Mouse (Mus musculus): ENCODE results near the gene Dclk1.

The Dclk1 gene

DNA sequence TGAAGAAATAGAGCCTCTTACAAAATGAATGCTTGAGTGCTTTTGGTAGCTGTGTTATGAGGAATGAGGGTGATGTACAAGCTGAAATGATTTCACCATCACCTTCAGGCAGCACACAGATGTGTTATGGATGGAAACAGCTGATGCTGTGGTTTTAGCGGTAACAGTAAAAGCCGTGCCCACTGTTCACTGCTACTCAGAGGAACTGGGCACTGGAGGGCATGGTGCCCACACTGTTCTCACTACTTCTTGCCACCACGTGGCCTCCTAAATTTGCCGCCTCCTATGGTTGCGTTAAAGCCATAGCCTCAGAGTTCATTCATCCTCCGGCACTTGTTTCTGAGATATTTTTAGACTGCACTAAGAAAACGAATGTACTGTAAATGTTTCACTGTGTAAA lies 18.0 kb downstream of the Dclk1 start:
- DNase-seq (ENCODE audit: low spot score) = no peak

DNA sequence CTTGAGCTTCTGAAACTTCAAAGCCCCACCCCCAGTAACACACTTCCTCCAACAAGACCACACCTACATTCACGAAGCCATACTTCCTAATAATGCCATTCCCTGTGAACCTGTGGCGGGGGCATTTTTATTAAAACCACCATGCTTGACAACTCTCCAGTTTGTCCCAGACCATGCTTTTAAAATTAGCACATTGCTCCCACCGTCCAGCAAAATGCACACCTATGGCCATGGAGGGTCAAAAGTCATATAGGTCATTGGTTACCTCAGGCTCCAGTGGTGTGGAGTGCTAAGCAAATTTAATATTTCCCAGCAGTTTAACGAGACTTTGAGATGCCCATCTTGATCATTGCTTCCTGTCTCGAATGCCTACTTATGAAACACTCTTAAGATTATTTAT lies 23.9 kb downstream of the Dclk1 start:
- DNase-seq (ENCODE audit: low spot score) = no peak

DNA sequence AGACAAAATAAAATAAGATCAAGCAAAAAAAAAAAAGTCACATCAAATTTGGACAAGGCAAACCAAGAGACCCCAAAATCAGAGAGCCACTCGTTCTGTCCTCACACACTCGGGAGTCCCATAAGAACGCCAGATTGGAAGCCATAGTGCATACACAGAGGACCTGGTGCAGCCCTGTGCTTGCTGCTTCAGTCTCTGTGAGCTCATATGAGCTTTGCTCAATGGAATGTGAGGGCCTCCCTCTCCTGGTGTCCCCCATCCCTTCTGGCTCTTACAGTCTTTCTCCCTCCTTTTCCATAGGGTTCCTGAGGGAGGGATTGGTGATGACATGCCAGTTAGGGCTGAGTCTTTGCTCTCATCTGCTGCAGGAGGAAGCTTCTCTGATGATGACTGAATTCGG lies 27.6 kb downstream of the Dclk1 start:
- no peak for DNase-seq (ENCODE audit: low spot score)

DNA sequence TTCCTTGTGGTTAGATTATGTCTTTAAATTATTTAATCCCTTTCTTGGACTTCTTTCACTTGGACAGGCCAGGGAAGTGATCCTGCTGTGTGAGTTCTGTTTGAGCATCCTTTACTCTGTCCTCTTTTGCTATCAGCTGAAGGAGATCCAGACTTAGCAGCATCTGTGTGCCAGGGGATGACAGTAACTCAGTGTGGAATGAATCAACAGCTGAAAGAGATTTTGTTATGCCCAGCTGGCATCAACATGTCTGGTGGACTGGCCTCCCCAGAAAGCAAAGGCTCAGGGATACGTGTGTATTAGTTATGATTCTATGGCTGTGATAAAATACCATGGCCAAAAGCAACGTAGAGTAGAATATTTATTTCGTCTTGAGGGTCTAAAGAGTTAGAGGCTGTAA lies 28.2 kb downstream of the Dclk1 start:
- no peak for DNase-seq (ENCODE audit: low spot score)

DNA sequence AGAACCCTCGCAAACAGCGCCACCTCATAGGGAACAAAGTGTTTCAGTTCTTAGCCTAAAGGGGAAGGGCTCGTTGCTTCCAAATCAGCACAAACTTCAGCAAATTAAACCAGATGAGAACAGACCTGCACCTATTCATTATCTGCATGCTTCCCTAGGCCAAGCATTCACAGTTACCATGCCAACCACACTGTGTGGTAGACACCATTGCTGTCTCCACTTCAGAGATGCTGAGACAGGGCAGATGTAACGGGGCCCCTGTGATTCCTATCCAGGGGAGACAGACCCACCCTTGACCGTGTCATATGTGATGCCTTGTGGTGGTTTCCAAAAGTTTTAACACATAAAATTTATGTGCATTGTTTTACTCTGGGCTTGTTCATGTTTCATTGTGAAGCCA lies 28.8 kb downstream of the Dclk1 start:
- no peak for DNase-seq (ENCODE audit: low spot score)

DNA sequence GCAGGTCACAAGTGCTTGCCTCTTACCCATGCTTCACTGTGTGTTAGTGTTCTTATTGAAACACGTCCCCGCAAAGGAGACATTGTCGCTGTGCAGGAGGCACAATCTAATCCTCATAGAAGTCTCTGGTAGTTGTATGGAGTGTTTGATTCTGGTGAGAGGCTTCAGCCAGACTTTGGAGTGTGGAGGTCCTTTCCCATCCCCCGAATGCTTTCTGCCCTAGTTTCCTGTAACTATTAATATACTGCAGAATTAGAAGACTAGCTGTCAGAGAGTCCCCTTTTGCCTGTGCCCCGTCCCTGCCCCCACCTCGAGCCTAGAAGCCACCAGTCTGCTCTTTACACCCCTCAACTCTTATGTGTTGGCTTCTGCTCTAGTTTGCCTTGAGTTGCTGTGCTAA lies 30.4 kb downstream of the Dclk1 start:
- DNase-seq (ENCODE audit: low spot score) = no peak

DNA sequence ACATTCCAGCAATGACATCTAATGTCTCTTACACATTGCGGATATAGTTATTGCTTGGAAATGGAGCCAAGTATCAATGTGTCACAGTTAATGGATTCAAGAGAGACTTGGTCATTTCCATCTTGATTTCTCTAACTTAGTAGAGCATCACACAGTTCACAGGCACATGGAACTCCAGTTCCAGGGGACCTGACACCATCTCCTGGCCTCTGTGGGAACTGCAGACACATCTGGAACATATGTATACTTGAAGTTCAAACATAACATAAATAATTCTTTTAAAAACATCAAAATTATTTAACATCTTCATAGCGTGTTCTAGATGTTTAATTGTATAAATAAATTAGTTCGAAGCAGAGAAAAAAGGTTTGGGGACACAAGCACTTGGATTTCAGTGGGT lies 34.3 kb downstream of the Dclk1 start:
- DNase-seq (ENCODE audit: low spot score) = no peak

DNA sequence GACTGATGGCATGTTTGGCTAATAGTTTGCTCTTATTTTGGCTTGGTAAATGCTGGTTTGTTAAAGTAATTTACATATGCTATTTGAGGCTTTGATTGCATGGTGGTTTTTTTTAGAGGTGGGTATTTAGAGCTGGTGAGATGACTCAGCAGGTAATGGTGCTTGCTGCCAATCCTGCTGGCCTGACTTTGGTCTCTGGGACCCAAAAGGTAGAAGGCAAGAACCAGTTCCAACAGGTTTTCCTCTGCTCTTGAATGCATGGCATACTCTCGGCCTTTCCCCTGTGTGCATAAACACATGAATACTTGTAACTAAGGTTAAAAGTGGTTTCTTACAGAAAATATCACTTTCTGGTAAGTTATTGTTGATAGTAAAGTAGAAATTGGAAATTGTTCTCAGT lies 34.7 kb downstream of the Dclk1 start:
- DNase-seq (ENCODE audit: low spot score) = no peak

DNA sequence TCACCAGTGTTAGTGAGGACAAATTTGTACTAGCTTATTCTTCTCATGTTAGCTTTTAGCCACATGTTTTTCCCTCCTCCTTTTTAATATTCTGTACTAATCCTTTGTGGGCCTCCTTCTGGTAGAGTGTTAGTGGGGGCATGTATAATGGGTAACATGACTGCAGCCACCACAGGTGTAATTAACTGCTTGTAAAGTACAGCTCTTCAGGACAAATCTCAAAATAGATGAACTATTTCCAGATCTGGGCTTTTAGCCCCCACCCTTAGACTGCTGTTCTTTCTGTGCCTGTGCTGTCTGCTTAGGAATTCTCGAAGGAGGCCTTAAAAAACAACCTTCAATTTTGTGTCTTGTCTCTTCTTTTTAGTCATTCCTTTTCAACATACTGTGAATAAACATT lies 35.7 kb downstream of the Dclk1 start:
- no peak for DNase-seq (ENCODE audit: low spot score)

DNA sequence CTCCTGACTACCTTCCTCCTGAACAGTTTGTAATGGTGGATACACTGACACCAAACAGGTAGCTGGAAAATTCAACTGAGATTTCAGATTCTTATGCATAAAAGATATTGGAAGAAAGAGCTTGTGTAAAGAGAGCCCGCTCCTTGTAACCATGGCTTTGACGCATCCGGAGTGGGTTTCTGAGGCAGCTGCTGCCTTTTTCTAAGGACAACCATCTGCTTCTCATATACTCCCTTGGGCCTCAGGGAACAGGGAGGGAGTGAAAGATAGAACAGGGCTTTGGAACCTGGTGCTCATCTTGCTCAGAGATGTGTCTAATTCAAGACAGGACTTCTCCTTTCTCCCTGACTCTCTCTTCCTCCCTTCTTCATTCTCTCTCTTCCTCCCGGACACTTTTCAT lies 37.8 kb downstream of the Dclk1 start:
- DNase-seq (ENCODE audit: low spot score) = no peak

DNA sequence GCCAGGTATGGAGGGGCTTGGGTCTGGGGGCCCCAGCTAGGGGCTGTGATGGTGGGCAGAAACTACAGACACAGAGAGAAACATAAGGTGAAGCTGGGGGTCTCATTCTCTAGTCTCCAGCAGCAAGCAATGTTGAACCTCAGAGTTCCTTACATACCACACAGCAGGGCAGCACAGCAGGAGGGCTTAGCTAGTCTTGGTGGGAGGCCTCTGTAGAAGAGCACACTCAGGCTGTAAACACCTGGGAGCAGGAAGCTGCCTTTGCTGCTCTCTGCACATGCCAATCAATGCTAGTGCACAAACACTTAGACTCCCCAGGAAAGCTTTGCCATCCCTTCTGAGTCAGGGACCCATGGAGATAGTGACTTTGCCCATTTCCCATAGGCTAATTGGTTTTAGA lies 38.3 kb downstream of the Dclk1 start:
- no peak for DNase-seq (ENCODE audit: low spot score)

DNA sequence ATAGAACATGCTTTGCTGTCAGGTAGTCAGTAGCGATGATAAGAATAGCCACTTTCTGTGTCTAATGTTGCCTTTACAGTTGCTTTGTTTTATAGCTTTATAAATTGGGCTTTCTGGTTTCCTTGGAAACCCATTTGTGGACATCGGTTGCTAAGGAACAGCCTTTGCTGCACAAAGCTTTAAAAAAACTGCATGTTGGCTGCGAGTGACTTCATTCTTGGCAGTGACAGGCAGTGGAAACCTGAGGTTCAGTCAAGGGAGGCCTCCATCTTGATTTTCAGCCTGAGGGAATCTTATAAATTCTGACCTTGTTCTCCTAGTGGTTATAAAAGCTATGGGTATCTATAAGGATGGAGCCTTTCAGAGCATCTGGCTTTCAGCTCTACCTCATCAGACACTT lies 42.1 kb downstream of the Dclk1 start:
- no peak for DNase-seq (ENCODE audit: low spot score)

DNA sequence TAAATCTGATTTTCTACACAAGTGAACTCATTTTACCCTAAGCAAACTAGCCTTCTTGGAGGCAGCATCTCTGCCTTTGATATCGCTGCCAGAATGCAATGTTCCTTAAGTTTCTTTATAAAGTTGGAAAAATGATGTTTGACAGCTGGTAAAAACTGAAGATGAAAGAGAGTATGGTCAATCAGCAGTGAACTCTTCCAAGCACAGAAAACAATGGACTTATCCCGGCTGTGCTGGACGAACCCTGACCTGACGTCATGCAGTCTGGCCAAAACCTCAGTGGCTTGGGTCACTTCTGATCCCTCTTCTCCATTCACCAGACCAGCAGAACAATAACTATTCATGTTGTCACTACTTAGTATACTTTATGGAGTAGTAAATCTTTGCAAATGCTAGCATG lies 46.6 kb downstream of the Dclk1 start:
- no peak for DNase-seq (ENCODE audit: low spot score)

DNA sequence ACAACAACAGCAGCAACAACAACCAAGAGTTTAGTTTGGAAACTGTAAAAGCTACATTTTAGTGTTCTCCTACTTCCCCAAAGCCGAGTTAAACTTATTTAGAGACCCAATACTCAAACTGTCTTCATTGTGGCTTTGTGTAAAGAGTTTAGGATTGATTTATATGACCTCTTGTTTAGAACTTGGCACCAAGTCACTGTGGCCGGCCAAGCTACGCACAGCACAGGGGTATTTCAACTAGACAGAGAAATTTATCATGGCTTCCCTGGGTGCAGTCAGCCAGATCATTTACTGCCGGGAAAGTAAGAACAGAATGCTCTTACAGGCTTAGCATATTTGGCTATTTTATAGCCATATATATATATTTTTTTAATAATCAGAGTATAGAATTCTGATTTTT lies 49.8 kb downstream of the Dclk1 start:
- DNase-seq (ENCODE audit: low spot score) = no peak

DNA sequence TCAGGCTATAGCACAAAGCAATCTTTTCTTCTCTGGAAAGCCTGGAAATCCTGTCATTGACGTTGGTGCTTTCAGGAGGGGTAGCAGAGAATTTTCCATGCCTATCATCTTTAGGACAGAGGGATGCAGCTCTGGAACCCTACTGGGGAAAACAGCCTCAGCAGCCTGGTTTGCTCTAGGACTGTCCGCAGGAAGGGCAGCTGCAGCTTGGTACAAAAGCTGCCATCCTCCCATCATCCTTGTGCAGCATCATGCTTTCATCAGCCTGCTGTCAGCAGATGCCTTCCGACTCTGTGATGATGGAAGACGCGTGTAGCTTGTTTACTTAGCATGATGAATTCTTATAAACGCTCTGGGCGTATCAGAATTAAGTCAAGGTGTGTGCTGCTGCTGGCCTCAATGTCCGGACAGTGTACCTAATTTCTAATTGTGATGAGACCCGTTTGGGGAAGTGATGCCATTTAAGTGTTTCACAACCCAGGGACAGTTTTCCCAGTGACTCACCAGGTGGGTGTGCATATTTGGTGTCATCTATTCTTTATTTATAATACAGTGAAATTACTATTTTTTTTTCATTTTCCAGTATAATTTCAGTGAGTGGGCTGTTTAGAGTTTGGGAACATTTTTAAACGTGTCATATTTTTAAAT lies 50.7 kb downstream of the Dclk1 start:
- DNase-seq (ENCODE audit: low spot score) = no peak

DNA sequence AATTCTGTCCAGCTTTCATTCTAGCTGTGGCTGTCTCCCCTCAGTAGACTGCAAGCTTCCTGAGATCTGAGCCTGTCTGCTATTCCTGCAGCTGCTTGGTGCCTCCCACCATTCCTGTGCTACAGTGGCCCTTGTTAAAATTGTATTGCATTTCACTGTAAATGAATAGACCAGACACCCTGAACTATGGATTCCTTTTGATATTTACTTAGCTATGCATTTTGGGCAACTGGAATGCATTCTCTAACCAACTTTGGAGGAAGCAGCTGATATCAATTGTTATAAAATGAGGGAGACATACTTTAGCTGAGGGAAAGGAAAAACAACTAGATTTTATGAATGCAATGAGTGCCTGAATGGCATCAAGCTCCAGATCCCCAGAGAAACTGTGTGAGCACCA lies 63.5 kb downstream of the Dclk1 start:
- no peak for DNase-seq (ENCODE audit: low spot score)

DNA sequence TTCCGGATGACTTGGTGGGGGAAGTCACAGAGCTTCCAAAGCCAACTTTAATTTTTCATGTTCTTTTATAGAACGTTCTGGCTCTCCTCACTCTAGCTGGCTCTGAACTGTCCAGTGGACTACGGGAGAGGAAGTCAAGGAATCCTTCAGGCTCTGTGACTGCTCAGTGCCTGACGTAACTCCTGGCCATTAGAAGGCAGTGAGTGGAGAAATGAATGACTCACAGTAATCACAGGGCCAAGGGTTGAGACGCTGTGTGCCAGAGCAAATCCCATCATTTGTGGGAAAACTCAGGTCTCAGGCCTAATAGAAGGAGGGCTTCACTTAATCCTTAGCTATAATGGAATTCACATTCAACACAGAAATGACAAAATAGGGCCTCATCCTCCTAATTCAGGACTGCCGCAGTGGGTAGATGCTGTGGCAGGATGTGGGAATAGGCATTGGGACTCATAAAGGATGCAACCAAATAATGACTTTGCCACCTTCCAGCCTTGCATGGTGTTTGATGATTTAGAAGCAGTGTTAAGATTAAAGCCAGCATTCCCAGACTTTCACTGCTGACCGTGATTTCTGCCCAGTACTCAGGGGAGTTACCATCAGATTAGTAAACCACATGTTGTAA lies 65.5 kb downstream of the Dclk1 start:
- DNase-seq (ENCODE audit: low spot score) = no peak

DNA sequence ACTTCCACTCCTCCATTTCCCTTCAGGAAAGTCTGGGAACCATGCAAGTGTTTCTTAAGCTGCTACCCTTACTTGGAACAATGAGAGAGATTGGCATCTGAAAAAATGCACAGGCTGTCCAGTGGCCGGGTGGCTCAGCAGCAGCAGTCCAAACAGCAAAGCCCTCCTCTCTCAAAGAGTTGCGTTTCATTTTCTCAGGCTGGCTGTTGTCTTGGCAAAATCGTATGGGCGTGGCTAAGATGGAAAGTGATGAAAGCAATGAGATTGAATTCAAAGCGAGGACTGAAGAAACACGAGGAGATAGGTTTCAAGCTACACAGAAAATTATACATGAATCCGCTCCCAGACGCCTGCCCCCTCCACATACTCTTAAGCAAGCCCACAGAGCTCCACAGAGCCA lies 67.8 kb downstream of the Dclk1 start:
- DNase-seq (ENCODE audit: low spot score) = no peak

DNA sequence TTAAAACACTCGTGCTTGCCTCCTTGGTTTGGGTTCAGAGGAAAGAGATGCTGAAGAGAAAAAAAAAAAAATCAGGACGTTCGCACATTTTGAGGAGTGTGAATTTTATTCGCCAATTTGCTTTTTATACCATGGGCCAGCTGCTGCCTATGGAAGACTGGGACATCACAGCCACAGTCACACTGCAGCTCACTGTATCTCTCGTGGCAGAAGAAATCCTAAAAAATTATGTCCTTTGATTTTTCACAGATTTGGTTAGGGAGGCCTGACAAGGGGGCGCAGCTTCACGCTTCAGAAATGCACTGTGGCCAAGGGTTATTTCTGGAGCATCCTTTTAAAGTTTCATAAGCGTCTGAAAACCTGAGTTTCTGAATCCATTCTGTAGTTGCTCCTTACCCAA lies 73.7 kb downstream of the Dclk1 start:
- DNase-seq (ENCODE audit: low spot score) = no peak

DNA sequence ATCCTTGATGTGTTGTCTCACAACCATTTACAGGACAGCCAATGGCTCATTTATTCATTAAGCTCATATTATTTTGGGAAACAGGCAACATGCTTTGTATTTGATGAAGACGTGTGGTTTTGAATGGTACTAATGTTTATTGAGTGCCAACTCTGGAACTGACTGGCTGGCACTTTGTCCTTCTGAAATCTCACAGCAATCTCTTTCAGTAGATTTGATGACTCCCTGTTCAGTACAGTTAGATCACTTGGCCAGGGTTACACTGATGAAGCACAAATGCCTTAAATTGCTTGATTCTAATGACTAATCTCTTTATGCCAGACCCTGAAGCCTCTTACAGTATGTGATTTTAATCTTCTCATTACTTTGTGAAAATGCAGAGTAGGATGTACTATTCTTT lies 75.9 kb downstream of the Dclk1 start:
- no peak for DNase-seq (ENCODE audit: low spot score)

DNA sequence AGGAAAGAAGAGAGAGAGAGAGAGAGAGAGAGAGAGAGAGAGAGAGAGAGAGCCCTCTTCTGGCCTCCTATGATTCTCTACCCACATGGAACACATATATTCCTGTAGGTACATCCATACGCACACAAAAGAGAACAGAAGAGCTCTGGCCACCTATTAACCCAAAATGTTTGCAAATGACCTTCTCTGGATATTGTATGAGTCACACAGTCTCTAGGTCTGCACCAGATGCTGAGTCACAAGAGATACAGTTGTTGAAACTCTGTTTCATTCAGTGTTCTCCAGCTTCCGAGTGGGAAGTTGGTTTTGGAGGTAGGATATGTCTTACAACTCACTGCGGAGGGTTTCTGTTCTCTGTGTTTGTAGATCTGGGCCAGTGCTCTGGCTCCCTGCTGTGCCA lies 78.4 kb downstream of the Dclk1 start:
- DNase-seq (ENCODE audit: low spot score) = no peak

DNA sequence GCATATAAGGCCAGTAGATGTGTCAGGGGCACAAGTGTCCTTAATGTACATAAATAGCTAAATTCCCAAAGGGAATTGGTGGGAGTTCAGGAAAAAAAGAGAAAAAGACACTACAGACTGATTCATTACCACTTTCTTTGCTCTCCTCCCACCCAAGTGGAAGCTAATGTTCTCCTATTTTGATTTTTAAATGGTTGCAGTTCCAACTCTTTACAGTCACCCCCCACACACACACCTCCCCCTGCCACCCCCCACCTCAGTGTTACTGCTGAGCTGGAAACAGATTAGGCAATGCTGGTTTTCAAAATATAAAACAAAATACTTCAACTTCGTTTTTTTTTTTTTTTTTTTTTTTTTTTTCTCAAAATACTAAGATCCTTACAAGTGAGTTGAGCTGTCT lies 81.9 kb downstream of the Dclk1 start:
- DNase-seq (ENCODE audit: low spot score) = no peak

DNA sequence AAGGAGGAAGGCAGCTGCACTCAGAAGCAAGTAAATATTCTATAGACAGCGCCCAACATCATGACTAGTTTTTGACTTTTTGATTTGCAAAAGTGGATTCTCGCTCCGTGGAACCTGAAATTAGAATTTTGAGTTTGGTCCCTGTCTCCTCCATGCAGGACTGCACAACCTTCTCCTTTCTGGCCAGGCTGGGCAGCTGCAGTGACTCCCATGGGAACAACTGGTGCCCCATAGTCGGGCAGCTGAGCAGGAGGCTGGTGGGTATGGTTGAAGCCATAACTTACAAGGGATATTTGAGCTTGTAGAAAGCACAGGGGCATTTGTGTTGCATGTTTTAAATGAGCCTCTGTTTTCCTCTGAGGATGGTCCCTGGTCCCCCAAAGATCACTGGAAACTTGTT lies 88.3 kb downstream of the Dclk1 start:
- no peak for DNase-seq (ENCODE audit: low spot score)

DNA sequence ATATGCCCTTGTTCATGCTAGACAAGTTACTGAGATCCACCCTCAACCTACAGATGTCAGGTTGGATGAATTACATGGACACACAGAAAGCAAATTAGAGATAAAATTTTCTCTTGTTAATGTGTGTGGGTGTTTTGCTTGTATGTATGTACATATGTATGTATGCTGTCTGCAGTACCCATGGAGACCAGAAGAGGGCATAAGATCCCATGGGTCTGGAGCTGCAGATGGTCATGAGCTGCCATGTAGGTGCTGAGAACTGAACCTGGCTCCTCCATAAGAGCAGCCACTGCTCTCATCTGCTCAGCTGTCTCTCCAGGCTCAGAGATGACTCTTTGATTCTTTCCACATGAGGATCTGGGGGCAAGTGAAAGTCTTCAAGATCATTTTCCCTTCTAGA lies 89.5 kb downstream of the Dclk1 start:
- DNase-seq (ENCODE audit: low spot score) = no peak

DNA sequence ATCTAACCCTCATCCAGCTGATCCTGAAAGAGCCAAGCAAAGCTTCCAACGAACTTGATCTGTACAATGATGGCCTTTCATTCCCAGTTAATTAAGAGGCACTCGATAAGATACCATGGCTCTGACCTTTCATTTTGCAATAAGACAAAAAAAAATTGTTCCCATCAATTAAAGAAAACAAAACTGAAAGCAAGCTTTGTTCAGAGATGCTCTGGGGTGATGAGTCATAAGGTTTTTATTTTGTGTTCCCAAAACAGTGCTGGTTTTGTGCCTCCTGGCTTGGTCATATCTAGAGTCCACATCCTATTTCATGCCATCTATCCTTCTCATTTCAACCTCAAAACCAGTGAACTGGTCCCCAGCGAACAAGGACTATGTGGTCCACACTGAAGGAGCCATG lies 91.3 kb downstream of the Dclk1 start:
- no peak for DNase-seq (ENCODE audit: low spot score)

Data from ovary, postnatal 36 days (tissue).